In the genomic region with DNA sequence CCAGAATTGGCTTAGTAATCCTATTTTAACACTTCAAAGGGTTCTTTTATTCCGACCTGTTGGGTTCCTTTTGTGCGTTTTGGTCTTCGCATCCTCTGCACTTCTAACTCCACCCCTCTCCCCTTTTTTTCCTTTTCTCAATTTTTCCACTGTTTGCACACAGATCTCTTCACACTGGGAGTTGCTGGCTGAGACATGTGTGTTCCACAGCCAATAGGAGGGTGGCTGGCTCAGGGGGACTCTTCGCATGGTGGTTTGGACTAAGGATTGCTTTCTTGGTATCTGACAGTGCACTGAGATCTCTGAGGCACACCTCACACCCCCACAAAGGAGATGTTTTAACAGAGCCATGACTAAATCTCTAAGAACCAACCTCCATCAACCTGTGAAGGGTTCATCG, we compare ENCODE assay signal across 19 mouse cellular contexts. TPM values are rescaled to one million over a fixed set of nuclear protein-coding genes. Genes with fewer than 3 reads are reported as not detected.
DNase-seq lines count a peak whose midpoint lies in the region; ATAC-seq lines count a peak whose summit lies in the region.
"Had no signal": no experiment of that assay in that cellular context is flagged by ENCODE, and none has a peak within 500 bp of the region (broad histone marks: within the 10 kb centered on the region; RNA-seq: fewer than 3 reads in every experiment).

No protein-coding gene starts in this region.

- H3K4me3 ChIP-seq in neural tube, embryonic 15.5 days (replicated peaks): no peak overlapping the region
- no peak overlapping the region for H3K4me3 ChIP-seq in midbrain, embryonic 13.5 days (replicated peaks)
- H3K4me3 ChIP-seq: embryonic facial prominence, embryonic 13.5 days; gastrocnemius, adult 2 months; heart, adult 2 months; heart, embryonic 15.5 days; stomach, embryonic 15.5 days had no signal

- H3K4me2 ChIP-seq in neural tube, embryonic 15.5 days: no peak overlapping the region
- H3K4me2 ChIP-seq in midbrain, embryonic 13.5 days (replicated peaks): no peak overlapping the region; the same call in 1 of the 2 replicates
- H3K4me2 ChIP-seq: embryonic facial prominence, embryonic 13.5 days; heart, embryonic 15.5 days; stomach, embryonic 15.5 days had no signal

- no peaks in the 10 kb centered on the region for H3K9me3 ChIP-seq in neural tube, embryonic 15.5 days (replicated peaks)
- no peaks in the 10 kb centered on the region for H3K9me3 ChIP-seq in midbrain, embryonic 13.5 days
- H3K9me3 ChIP-seq: embryonic facial prominence, embryonic 13.5 days; heart, embryonic 15.5 days; stomach, embryonic 15.5 days had no signal

- 47% methylated on average over 5 of the region's 5 CpGs for WGBS in neural tube, embryonic 15.5 days
- WGBS in midbrain, embryonic 13.5 days: 21% methylated on average over 5 of the region's 5 CpGs

- peak; percentile 46 to 53 for DNase-seq in cerebellum, postnatal 10 days
- DNase-seq in cerebellum, postnatal 4 days (ENCODE audit: low spot score in 2 of 2): no peak
- DNase-seq in neural tube, embryonic 10.5 days (ENCODE audit: extremely low spot score, low spot score): no peak
- DNase-seq in embryo, embryonic 10 days (ENCODE audit: low spot score): no peak
- DNase-seq in spleen, adult 18-20 months: no peak
- no peak for DNase-seq in left cerebral cortex, postnatal 10 days (ENCODE audit: extremely low spot score in 1 of 2, low spot score in 2 of 2)
- DNase-seq: cerebellum, adult 11-12 months; cerebellum, postnatal 36 days; gastrocnemius, adult 2 months; heart, adult 2 months; kidney, adult 2 months; kidney, postnatal 25 days had no signal

- no peaks in the 10 kb centered on the region for H3K36me3 ChIP-seq in neural tube, embryonic 15.5 days
- no peaks in the 10 kb centered on the region for H3K36me3 ChIP-seq in midbrain, embryonic 13.5 days
- H3K36me3 ChIP-seq: embryonic facial prominence, embryonic 13.5 days; heart, embryonic 15.5 days; stomach, embryonic 15.5 days had no signal

- no peak overlapping the region for H3K9ac ChIP-seq in neural tube, embryonic 15.5 days (replicated peaks)
- H3K9ac ChIP-seq in midbrain, embryonic 13.5 days (replicated peaks): 0 out of 2 replicates have a peak overlapping the region, but pooled peaks have one; percentile 14
- H3K9ac ChIP-seq: embryonic facial prominence, embryonic 13.5 days; heart, embryonic 15.5 days; stomach, embryonic 15.5 days had no signal

- ATAC-seq in neural tube, embryonic 15.5 days (ENCODE audit: low FRiP score): peak; percentile 60; the same call in 1 of the 2 replicates
- ATAC-seq in midbrain, embryonic 13.5 days: peak; percentile 75
- ATAC-seq: CD4-positive, CD25-positive, alpha-beta regulatory T cell, adult 4 months had no signal

- H3K4me1 ChIP-seq in neural tube, embryonic 15.5 days: peaks cover 32% of the 10 kb centered on the region
- peaks cover 45% of the 10 kb centered on the region for H3K4me1 ChIP-seq in midbrain, embryonic 13.5 days (replicated peaks)

- intact Hi-C loops in left cerebral cortex, postnatal 10 days (cut with DNase I): no loop called here

- H3K27ac ChIP-seq in neural tube, embryonic 15.5 days (replicated peaks): peak overlapping the region; percentile 33; the same call in 1 of the 2 replicates
- peak overlapping the region; percentile 60 for H3K27ac ChIP-seq in midbrain, embryonic 13.5 days
- H3K27ac ChIP-seq: embryonic facial prominence, embryonic 13.5 days; gastrocnemius, adult 2 months; heart, adult 2 months; heart, embryonic 15.5 days; stomach, embryonic 15.5 days had no signal

- H3K27me3 ChIP-seq in neural tube, embryonic 15.5 days (replicated peaks): no peaks in the 10 kb centered on the region
- peaks cover 3% of the 10 kb centered on the region for H3K27me3 ChIP-seq in midbrain, embryonic 13.5 days
- H3K27me3 ChIP-seq: embryonic facial prominence, embryonic 13.5 days; heart, embryonic 15.5 days; stomach, embryonic 15.5 days had no signal

RNA-seq across cellular contexts. Expression of a gene that starts 40.7 kb away (rescaled TPM):
- polyA plus RNA-seq in neural tube, embryonic 15.5 days (2015; fragmentation: Nextera tagmentation; extraction: Ambion mirVana): 29.1 and 35.0 TPM in 2 replicates
- 17.7 and 22.1 TPM in 2 replicates for polyA plus RNA-seq in midbrain, embryonic 13.5 days (2015; fragmentation: Nextera tagmentation; extraction: Ambion mirVana)
- 10 to 100 TPM; 67.9 to 80.0 TPM for total RNA-seq in left cerebral cortex, postnatal 10 days (2021)
- total RNA-seq: megakaryocyte-erythroid progenitor cell, adult 5-6 weeks had no signal
- polyA plus RNA-seq: CD4-positive, CD25-positive, alpha-beta regulatory T cell, adult 4 months had no signal

Comparison
In these comparisons a context has a peak if more than half of its experiments do, and no peak if none do; other contexts are left out.
1. DNase-seq: peak in cerebellum, postnatal 10 days (2 of 2); none in cerebellum, postnatal 4 days (0 of 2), neural tube, embryonic 10.5 days (single experiment), embryo, embryonic 10 days (single experiment), spleen, adult 18-20 months (0 of 2) and left cerebral cortex, postnatal 10 days (0 of 2).